Mouse (Mus musculus) heart, embryonic 16.5 days (tissue): Measurements from ENCODE around the gene Ttc9c. TPM values are rescaled to one million over a fixed set of nuclear protein-coding genes. Genes with fewer than 3 reads are reported as not detected.

Source experiments
- ATAC-seq: fragments of 200-750 bp; cut with Nextera tagmentation; replicated peaks from 2 replicates; pipeline ENCODE4 v1.8.0; 2017; ENCODE audit warnings: moderate number of reproducible peaks; ENCODE audit not compliant: insufficient read depth, low FRiP score; ENCODE audit errors: extremely low read depth
- H3K27ac ChIP-seq: fragments of 300-500 bp; sonication (generic); 2 replicates; pipeline ENCODE4 v1.5.1; 2014; ENCODE audit warnings: mild to moderate bottlenecking, low read length, control low read depth, moderate library complexity
- H3K27me3 ChIP-seq: fragments of 300-500 bp; sonication (generic); 2 replicates; pipeline ENCODE4 v1.6.1; 2014; ENCODE audit warnings: low read length, mixed read lengths; ENCODE audit not compliant: control insufficient read depth, insufficient read depth
- H3K36me3 ChIP-seq: fragments of 300-500 bp; sonication (generic); 2 replicates; pipeline ENCODE4 v1.6.1; 2014; ENCODE audit not compliant: control insufficient read depth, insufficient read depth
- H3K4me1 ChIP-seq: fragments of 300-500 bp; sonication (generic); 2 replicates; pipeline ENCODE4 v1.6.1; 2014; ENCODE audit warnings: low read length, mixed read lengths; ENCODE audit not compliant: control insufficient read depth, insufficient read depth
- H3K4me2 ChIP-seq: fragments of 300-500 bp; sonication (generic); 2 replicates; pipeline ENCODE4 v1.6.1; 2014; ENCODE audit warnings: low read depth, mild to moderate bottlenecking, control low read depth, low read length
- H3K4me3 ChIP-seq: fragments of 300-500 bp; sonication (generic); 2 replicates; pipeline ENCODE4 v1.5.1; 2014; ENCODE audit warnings: mild to moderate bottlenecking, control low read depth, low read length
- H3K9ac ChIP-seq: fragments of 300-500 bp; sonication (generic); 2 replicates; pipeline ENCODE4 v1.6.1; 2014; ENCODE audit warnings: low read length, control low read depth
- H3K9me3 ChIP-seq: fragments of 300-500 bp; sonication (generic); replicated peaks from 2 replicates; pipeline ENCODE4 v1.6.1; 2016; ENCODE audit warnings: low read length; ENCODE audit not compliant: control insufficient read depth
- WGBS: fragments of 180-500 bp; shearing (Covaris S2); extraction: QIAGEN DNeasy Blood & Tissue Kit; methylation state at CpG from one replicate; pipeline ENCODE4 v1.1.7; 2014; 5-methylcytosine and 5-hydroxymethylcytosine counted together
- polyA plus RNA-seq: library from polyadenylated mRNA; unstranded; fragments of >200 nt; fragmentation: Nextera tagmentation; extraction: Ambion mirVana; gene quantifications from 2 replicates; pipeline ENCODE4 v1.2.1, GENCODE M21; 2015

Gene Ttc9c
- polyA plus RNA-seq, 1 experiment from 2014 or later: 37.7 TPM

- WGBS: 17% methylated on average over 29 of the region's 29 CpGs
- Histone ChIP-seq H3K4me1 (peaks cover 24% of the 10 kb centered on the region), H3K27me3 (no peaks in the 10 kb centered on the region), H3K9ac (peak within 1 kb of the TSS; percentile 98), H3K4me3 (peak within 1 kb of the TSS; percentile 90), H3K36me3 (peaks cover 49% of the 10 kb centered on the region), H3K4me2 (peak within 1 kb of the TSS; percentile 86), H3K9me3 (no peaks in the 10 kb centered on the region), H3K27ac (peak within 1 kb of the TSS; percentile 90)
- ATAC-seq: no peak
Observed at GRCm38 (mm10) chr19:8770567-8771270, 48.4 kb downstream of the Ttc9c start, which contains the start of gene Tmem223. Tmem223 (plus strand) TSS chr19:8770996.

GRCm38 (mm10) chr19:8765562-8765961 lies 53.6 kb downstream of the Ttc9c start:
- Histone ChIP-seq H3K36me3 (peaks cover 74% of the 10 kb centered on the region), H3K9ac (no peak overlapping the region), H3K9me3 (no peaks in the 10 kb centered on the region), H3K4me2 (no peak overlapping the region), H3K4me1 (no peaks in the 10 kb centered on the region), H3K27ac (no peak overlapping the region), H3K4me3 (no peak overlapping the region), H3K27me3 (no peaks in the 10 kb centered on the region)
- WGBS: 96% methylated on average over 9 of the region's 9 CpGs
- no peak for ATAC-seq

- Histone ChIP-seq H3K27ac (no peak overlapping the region), H3K9ac (no peak overlapping the region), H3K4me3 (no peak overlapping the region), H3K4me2 (no peak overlapping the region), H3K27me3 (no peaks in the 10 kb centered on the region), H3K36me3 (peaks cover 57% of the 10 kb centered on the region), H3K9me3 (no peaks in the 10 kb centered on the region), H3K4me1 (peaks cover 7% of the 10 kb centered on the region)
- ATAC-seq: no peak
- WGBS: 68% methylated on average over 4 of the region's 4 CpGs
Observed at GRCm38 (mm10) chr19:8763276-8763675, 55.9 kb downstream of the Ttc9c start.

GRCm38 (mm10) chr19:8760757-8761156 lies 58.4 kb downstream of the Ttc9c start:
- no peak overlapping the region for H3K27ac ChIP-seq
- no peak overlapping the region for H3K4me2 ChIP-seq
- 96% methylated on average over 2 of the region's 2 CpGs for WGBS

More at GRCm38 (mm10) chr19:8760757-8761156, 58.4 kb downstream of the Ttc9c start:
- H3K9me3 ChIP-seq: no peaks in the 10 kb centered on the region
- H3K4me1 ChIP-seq: peaks cover 18% of the 10 kb centered on the region
- H3K4me3 ChIP-seq: no peak overlapping the region
- H3K36me3 ChIP-seq: peaks cover 32% of the 10 kb centered on the region
- H3K9ac ChIP-seq: no peak overlapping the region
- no peaks in the 10 kb centered on the region for H3K27me3 ChIP-seq
- ATAC-seq: no peak

Other genes with a start within 250 kb of the Ttc9c start
- gene Slc22a8, start 228.1 kb downstream of the Ttc9c start, polyA plus RNA-seq: 0.04 and 0.11 TPM in 2 replicates
- gene Slc22a6, start 201.3 kb downstream of the Ttc9c start, polyA plus RNA-seq: not detected in 2 replicates
- 0.09 TPM in 2 replicates for gene Chrm1, start 155.5 kb downstream of the Ttc9c start, polyA plus RNA-seq
- 66.4 and 68.8 TPM in 2 replicates for gene Slc3a2, start 96.0 kb downstream of the Ttc9c start, polyA plus RNA-seq
- 53.5 and 54.9 TPM in 2 replicates for gene Wdr74, start 83.5 kb downstream of the Ttc9c start, polyA plus RNA-seq
- 0.63 and 0.74 TPM in 2 replicates for gene 1700092M07Rik, start 78.6 kb downstream of the Ttc9c start, polyA plus RNA-seq
- gene Stx5a, start 77.9 kb downstream of the Ttc9c start, polyA plus RNA-seq: 91.5 and 91.7 TPM in 2 replicates
- 134 and 145 TPM in 2 replicates for gene Nxf1, start 62.3 kb downstream of the Ttc9c start, polyA plus RNA-seq
- 138 and 158 TPM in 2 replicates for gene Tmem223, start 48.3 kb downstream of the Ttc9c start, polyA plus RNA-seq
- gene Tmem179b, start 44.9 kb downstream of the Ttc9c start, polyA plus RNA-seq: 57.1 and 60.9 TPM in 2 replicates
- gene Taf6l, start 32.9 kb downstream of the Ttc9c start, polyA plus RNA-seq: 17.4 and 19.3 TPM in 2 replicates
- 126 and 128 TPM in 2 replicates for gene Polr2g, start 20.8 kb downstream of the Ttc9c start, polyA plus RNA-seq
- 3.5 and 4.3 TPM in 2 replicates for gene Zbtb3, start 16.8 kb downstream of the Ttc9c start, polyA plus RNA-seq
- 3.2 and 3.3 TPM in 2 replicates for gene Hnrnpul2, start 677 bp upstream of the Ttc9c start, polyA plus RNA-seq
- gene AC129217.1, start 10.4 kb upstream of the Ttc9c start, polyA plus RNA-seq: not detected in 2 replicates
- 43.9 and 44.3 TPM in 2 replicates for gene Bscl2, start 18.1 kb upstream of the Ttc9c start, polyA plus RNA-seq
- gene Gng3, start 19.9 kb upstream of the Ttc9c start, polyA plus RNA-seq: 1.2 and 1.4 TPM in 2 replicates
- 1.9 and 2.8 TPM in 2 replicates for gene Lrrn4cl, start 31.4 kb upstream of the Ttc9c start, polyA plus RNA-seq
- gene Ubxn1, start 52.2 kb upstream of the Ttc9c start, polyA plus RNA-seq: 130 and 133 TPM in 2 replicates
- gene Uqcc3, start 61.6 kb upstream of the Ttc9c start, polyA plus RNA-seq: 62.7 and 64.0 TPM in 2 replicates
- 25.2 and 42.5 TPM in 2 replicates for gene Lbhd1, start 64.4 kb upstream of the Ttc9c start, polyA plus RNA-seq
- not detected in 2 replicates for gene Gm49403, start 64.6 kb upstream of the Ttc9c start, polyA plus RNA-seq
- 39.7 and 54.5 TPM in 2 replicates for gene 1810009A15Rik, start 69.5 kb upstream of the Ttc9c start, polyA plus RNA-seq
- gene Gm49416, start 69.6 kb upstream of the Ttc9c start, polyA plus RNA-seq: not detected in 2 replicates
- gene Ints5, start 73.7 kb upstream of the Ttc9c start, polyA plus RNA-seq: 24.8 and 27.6 TPM in 2 replicates
- gene Ganab, start 78.7 kb upstream of the Ttc9c start, polyA plus RNA-seq: 56.7 and 62.6 TPM in 2 replicates
- 32.7 and 38.0 TPM in 2 replicates for gene B3gat3, start 101.0 kb upstream of the Ttc9c start, polyA plus RNA-seq
- 2.2 and 2.4 TPM in 2 replicates for gene Rom1, start 110.0 kb upstream of the Ttc9c start, polyA plus RNA-seq
- gene Eml3, start 110.2 kb upstream of the Ttc9c start, polyA plus RNA-seq: 16.0 and 17.2 TPM in 2 replicates
- 92.1 and 96.0 TPM in 2 replicates for gene Mta2, start 122.5 kb upstream of the Ttc9c start, polyA plus RNA-seq
- 17.5 and 18.4 TPM in 2 replicates for gene Tut1, start 134.5 kb upstream of the Ttc9c start, polyA plus RNA-seq
- 239 and 240 TPM in 2 replicates for gene Eef1g, start 147.7 kb upstream of the Ttc9c start, polyA plus RNA-seq
- gene Ahnak, start 170.0 kb upstream of the Ttc9c start, polyA plus RNA-seq: 28.7 and 36.5 TPM in 2 replicates